Mouse (Mus musculus) heart, adult 9 months (tissue): ENCODE results near the gene C1ql2.

Experiments used
- DNase-seq, 2 experiments: peaks; one replicate each; pipeline ENCODE4 v3.0.0; 2022; ENCODE audit warnings: low spot score in 2 of 2

C1ql2 gene

DNA sequence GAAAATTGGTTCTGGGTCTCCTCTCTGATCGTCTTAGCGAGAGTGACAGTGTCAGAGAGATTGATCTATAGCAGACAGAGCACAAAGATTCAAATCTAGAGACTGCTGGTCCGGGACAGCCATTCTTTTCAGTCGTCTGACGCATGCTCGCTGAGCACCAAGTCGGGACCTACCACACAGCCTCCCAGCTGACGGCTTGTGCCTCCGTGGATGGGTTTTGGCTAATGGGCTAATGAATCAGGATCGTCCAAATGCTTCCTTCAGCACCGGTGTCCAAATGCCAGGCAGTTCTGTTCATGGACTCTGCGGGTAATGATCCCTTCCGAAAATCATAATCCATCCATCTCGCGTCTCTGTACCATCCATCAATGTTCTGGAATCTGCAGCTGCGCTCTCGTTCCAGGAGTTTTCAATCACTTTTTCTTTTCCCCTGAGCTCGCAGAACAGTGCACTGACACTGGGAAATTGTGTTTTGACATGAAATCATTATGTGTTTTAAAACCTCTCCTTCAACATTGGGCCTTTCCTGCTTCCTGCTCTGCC lies 44.7 kb downstream of the C1ql2 start:
- DNase-seq: no peak

DNA sequence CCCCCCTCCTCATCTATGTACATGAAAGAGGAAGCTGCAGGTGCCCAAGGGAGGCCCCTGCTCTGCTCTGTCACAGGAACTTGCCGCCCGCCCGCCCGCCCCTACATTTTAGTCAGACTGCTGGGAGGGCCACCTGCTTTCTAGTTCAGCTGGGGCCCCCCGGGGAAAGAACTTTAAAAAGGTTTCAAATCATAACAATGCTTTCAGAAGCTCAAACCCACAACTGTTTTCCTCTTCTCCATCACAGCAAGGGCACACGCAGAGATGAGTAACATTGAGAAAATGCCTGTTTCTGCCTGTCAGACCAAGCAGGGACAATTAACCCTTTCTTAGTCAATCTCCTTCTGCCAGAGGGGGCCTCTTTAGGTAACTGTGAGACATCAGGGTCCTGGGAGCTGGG lies 49.4 kb downstream of the C1ql2 start:
- DNase-seq: no peak

DNA sequence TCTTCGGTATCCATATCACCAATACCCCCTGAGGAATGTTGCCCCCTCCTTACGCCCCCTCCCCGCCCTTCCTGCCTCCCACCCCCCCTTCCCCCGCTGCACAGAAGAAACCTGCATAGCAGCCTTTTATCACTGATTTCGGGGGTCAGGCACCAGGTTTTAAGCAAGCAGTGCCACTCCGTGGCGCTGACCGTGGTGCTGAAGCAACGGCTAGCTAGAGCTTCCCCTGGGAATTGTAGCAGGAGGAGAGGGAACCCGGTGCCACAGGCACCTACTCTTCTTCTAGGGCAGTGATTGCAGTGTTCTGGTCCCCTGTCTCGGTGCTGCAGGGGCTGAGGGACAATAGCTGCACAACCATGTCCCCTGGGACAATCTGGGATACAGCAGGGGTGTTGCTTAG lies 50.0 kb downstream of the C1ql2 start:
- no peak for DNase-seq
